Mouse (Mus musculus): ENCODE measurements around the gene Tectb. TPM values are rescaled to one million over a fixed set of nuclear protein-coding genes. Genes with fewer than 3 reads are reported as not detected.
"Not testable (repeated sequence)": the region's sequence is repeated elsewhere in the genome, so short reads cannot be mapped to it uniquely, and the experiment has no call there.

Tectb gene
- total RNA-seq (2017), result not detected in 2 replicates

GRCm38 (mm10) chr19:55180433-55180832 lies at the start of gene Tectb:
Gene Tectb (plus strand): TSS chr19:55180733.
- ATAC-seq (replicated peaks; ENCODE audit: low read depth, poor library complexity, severe bottlenecking), result no peak

GRCm38 (mm10) chr19:55131747-55132146 lies 48.8 kb upstream of the Tectb start:
- ATAC-seq (replicated peaks; ENCODE audit: low read depth, poor library complexity, severe bottlenecking), result no peak

- ATAC-seq (replicated peaks; ENCODE audit: low read depth, poor library complexity, severe bottlenecking), result no peak
Measured at GRCm38 (mm10) chr19:55132476-55132875, 48.1 kb upstream of the Tectb start.

GRCm38 (mm10) chr19:55134521-55134920 lies 46.0 kb upstream of the Tectb start:
- ATAC-seq (replicated peaks; ENCODE audit: low read depth, poor library complexity, severe bottlenecking), result no peak

- ATAC-seq (replicated peaks; ENCODE audit: low read depth, poor library complexity, severe bottlenecking), result no peak
Measured at GRCm38 (mm10) chr19:55135918-55136317, 44.6 kb upstream of the Tectb start.

GRCm38 (mm10) chr19:55136693-55137427 lies 43.7 kb upstream of the Tectb start:
- no peak for ATAC-seq (replicated peaks; ENCODE audit: low read depth, poor library complexity, severe bottlenecking)

GRCm38 (mm10) chr19:55137884-55138283 lies 42.6 kb upstream of the Tectb start:
- no peak for ATAC-seq (replicated peaks; ENCODE audit: low read depth, poor library complexity, severe bottlenecking)

GRCm38 (mm10) chr19:55138506-55138905 lies 42.0 kb upstream of the Tectb start:
- no peak for ATAC-seq (replicated peaks; ENCODE audit: low read depth, poor library complexity, severe bottlenecking)

- ATAC-seq (replicated peaks; ENCODE audit: low read depth, poor library complexity, severe bottlenecking), result peak; percentile 63
Measured at GRCm38 (mm10) chr19:55139301-55139700, 41.2 kb upstream of the Tectb start.

GRCm38 (mm10) chr19:55143391-55144300 lies 36.9 kb upstream of the Tectb start:
- no peak for ATAC-seq (replicated peaks; ENCODE audit: low read depth, poor library complexity, severe bottlenecking)

GRCm38 (mm10) chr19:55144691-55145090 lies 35.8 kb upstream of the Tectb start:
- no peak for ATAC-seq (replicated peaks; ENCODE audit: low read depth, poor library complexity, severe bottlenecking)

GRCm38 (mm10) chr19:55145136-55145535 lies 35.4 kb upstream of the Tectb start:
- ATAC-seq (replicated peaks; ENCODE audit: low read depth, poor library complexity, severe bottlenecking), result no peak

- ATAC-seq (replicated peaks; ENCODE audit: low read depth, poor library complexity, severe bottlenecking), result no peak
Measured at GRCm38 (mm10) chr19:55147568-55147967, 33.0 kb upstream of the Tectb start.

- no peak for ATAC-seq (replicated peaks; ENCODE audit: low read depth, poor library complexity, severe bottlenecking)
Measured at GRCm38 (mm10) chr19:55148109-55148508, 32.4 kb upstream of the Tectb start.

- no peak for ATAC-seq (replicated peaks; ENCODE audit: low read depth, poor library complexity, severe bottlenecking)
Measured at GRCm38 (mm10) chr19:55149646-55150045, 30.9 kb upstream of the Tectb start.

- ATAC-seq (replicated peaks; ENCODE audit: low read depth, poor library complexity, severe bottlenecking), result not testable (repeated sequence)
Measured at GRCm38 (mm10) chr19:55152274-55152673, 28.3 kb upstream of the Tectb start.

GRCm38 (mm10) chr19:55152983-55153382 lies 27.6 kb upstream of the Tectb start:
- ATAC-seq (replicated peaks; ENCODE audit: low read depth, poor library complexity, severe bottlenecking), result no peak

GRCm38 (mm10) chr19:55157029-55157428 lies 23.5 kb upstream of the Tectb start:
- ATAC-seq (replicated peaks; ENCODE audit: low read depth, poor library complexity, severe bottlenecking), result no peak

GRCm38 (mm10) chr19:55158606-55159005 lies 21.9 kb upstream of the Tectb start:
- no peak for ATAC-seq (replicated peaks; ENCODE audit: low read depth, poor library complexity, severe bottlenecking)

- no peak for ATAC-seq (replicated peaks; ENCODE audit: low read depth, poor library complexity, severe bottlenecking)
Measured at GRCm38 (mm10) chr19:55159826-55160225, 20.7 kb upstream of the Tectb start.

GRCm38 (mm10) chr19:55162271-55162670 lies 18.3 kb upstream of the Tectb start:
- no peak for ATAC-seq (replicated peaks; ENCODE audit: low read depth, poor library complexity, severe bottlenecking)
